Mouse (Mus musculus): ENCODE data around the gene Mtmr11. TPM values are rescaled to one million over a fixed set of nuclear protein-coding genes. Genes with fewer than 3 reads are reported as not detected.
"Not testable (repeated sequence)": the region's sequence is repeated elsewhere in the genome, so short reads cannot be mapped to it uniquely, and the experiment has no call there.

Gene Mtmr11
- polyA plus RNA-seq, 1 experiment from 2014 or later: 27.1 TPM

DNA sequence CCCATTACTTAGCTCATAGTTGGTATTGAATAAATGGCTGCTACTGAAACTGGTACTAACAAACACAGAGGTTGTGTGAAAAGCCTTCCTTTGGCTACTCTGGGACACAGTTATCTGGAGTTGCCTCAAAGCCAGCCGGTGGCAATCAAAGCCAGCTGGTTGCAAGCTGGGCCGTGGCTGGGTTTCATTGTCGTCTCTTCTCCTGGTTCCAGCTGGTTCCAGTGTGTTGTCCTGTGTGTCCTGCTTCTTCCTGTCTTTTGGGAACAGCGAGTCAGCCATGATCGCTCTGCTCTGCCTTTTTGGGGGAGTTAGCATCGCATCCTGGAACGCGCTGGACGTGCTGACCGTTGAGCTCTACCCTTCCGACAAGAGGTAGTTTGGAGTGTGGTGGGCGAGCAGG, 31.2 kb downstream of the Mtmr11 start:
- H3K4me2 ChIP-seq (ENCODE audit: low read length): no peak overlapping the region
- ATAC-seq (replicated peaks; ENCODE audit: low FRiP score, low read depth): no peak
- no peak overlapping the region for H3K4me3 ChIP-seq (replicated peaks; ENCODE audit: low read depth, low read length)
- H3K27ac ChIP-seq: no peak overlapping the region
- no peak for DNase-seq (ENCODE audit: low spot score)
- H3K9me3 ChIP-seq (replicated peaks; ENCODE audit: low read length): no peaks in the 10 kb centered on the region
- TF ChIP-seq CTCF (IDR thresholded peaks at IDR 0.05; ENCODE audit: low read depth): no peak
- peaks cover 12% of the 10 kb centered on the region for H3K4me1 ChIP-seq (replicated peaks; ENCODE audit: insufficient read depth, low read length)
- no peak overlapping the region for H3K9ac ChIP-seq (ENCODE audit: low read depth, low read length)
- no peaks in the 10 kb centered on the region for H3K36me3 ChIP-seq (ENCODE audit: insufficient read depth, low read length)
- no peaks in the 10 kb centered on the region for H3K27me3 ChIP-seq (ENCODE audit: insufficient read depth, low read length)
- WGBS: 67% methylated on average over 12 of the region's 12 CpGs

DNA sequence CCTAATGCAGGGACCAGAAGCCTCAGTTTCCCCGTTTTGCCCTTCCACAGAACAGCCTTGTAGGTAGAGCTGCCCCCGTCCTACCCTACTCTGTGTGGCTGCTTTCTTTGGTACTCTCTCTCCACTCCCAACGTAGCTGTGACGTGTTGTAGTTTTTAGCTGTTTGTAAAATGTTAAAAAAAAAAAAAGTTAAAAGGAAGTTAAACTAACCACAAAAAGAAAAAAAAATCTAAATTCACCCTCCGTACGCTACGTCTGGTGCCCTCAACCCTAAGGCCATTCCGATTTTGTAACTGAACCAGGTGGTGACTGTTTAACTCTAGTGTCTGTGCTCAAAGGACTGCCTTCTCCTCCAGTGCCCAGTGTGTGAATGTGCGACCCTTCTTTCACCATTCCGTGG, 33.2 kb downstream of the Mtmr11 start:
- Histone ChIP-seq H3K36me3 (ENCODE audit: insufficient read depth, low read length) (no peaks in the 10 kb centered on the region), H3K9ac (ENCODE audit: low read depth, low read length) (no peak overlapping the region), H3K9me3 (replicated peaks; ENCODE audit: low read length) (no peaks in the 10 kb centered on the region), H3K4me1 (replicated peaks; ENCODE audit: insufficient read depth, low read length) (peaks cover 12% of the 10 kb centered on the region), H3K27ac (no peak overlapping the region), H3K4me3 (replicated peaks; ENCODE audit: low read depth, low read length) (no peak overlapping the region), H3K4me2 (ENCODE audit: low read length) (no peak overlapping the region), H3K27me3 (ENCODE audit: insufficient read depth, low read length) (no peaks in the 10 kb centered on the region)
- 87% methylated on average over 10 of the region's 10 CpGs for WGBS
- DNase-seq (ENCODE audit: low spot score): no peak
- no peak for TF ChIP-seq CTCF (IDR thresholded peaks at IDR 0.05; ENCODE audit: low read depth)
- no peak for ATAC-seq (replicated peaks; ENCODE audit: low FRiP score, low read depth)

DNA sequence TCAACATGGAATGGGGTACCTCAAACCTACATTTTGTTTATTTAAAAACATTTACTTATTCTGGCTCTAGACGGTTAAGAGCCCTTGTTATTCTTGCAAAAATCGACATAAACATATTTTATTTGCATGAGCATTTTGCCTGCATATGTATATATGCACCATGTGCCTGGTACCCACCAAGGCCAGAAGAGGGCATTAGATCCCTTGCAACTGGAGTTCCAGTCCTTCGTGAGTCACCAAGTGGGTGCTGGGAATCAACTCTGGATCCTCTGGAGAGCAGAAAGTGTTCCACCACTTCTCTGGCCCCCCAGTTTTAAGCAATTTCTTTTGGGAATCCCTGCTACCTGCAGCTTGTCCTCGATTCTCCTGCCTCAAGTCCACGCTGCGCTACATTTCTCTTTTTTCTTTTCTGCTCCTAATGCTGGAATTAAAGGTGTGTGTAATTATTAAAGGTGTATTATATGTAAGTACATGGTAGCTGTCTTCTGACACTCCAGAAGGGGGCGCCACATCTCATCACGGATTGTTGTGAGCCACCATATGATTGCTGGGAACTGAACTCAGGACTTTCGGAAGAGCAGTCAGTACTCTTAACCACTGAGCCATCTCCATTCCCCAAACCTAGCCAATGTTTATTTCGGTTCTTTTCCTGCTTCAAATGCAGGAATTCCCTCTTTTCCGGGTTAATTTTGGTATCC, 34.0 kb downstream of the Mtmr11 start:
- no peaks in the 10 kb centered on the region for H3K9me3 ChIP-seq (replicated peaks; ENCODE audit: low read length)
- no peak overlapping the region for H3K27ac ChIP-seq
- H3K4me2 ChIP-seq (ENCODE audit: low read length): no peak overlapping the region
- no peak for DNase-seq (ENCODE audit: low spot score)
- no peaks in the 10 kb centered on the region for H3K27me3 ChIP-seq (ENCODE audit: insufficient read depth, low read length)
- peaks cover 12% of the 10 kb centered on the region for H3K4me1 ChIP-seq (replicated peaks; ENCODE audit: insufficient read depth, low read length)
- no peak overlapping the region for H3K9ac ChIP-seq (ENCODE audit: low read depth, low read length)
- no peak overlapping the region for H3K4me3 ChIP-seq (replicated peaks; ENCODE audit: low read depth, low read length)
- H3K36me3 ChIP-seq (ENCODE audit: insufficient read depth, low read length): no peaks in the 10 kb centered on the region
- ATAC-seq (replicated peaks; ENCODE audit: low FRiP score, low read depth): no peak
- WGBS: 93% methylated on average over 11 of the region's 11 CpGs
- peak; percentile 29; the same call in 1 of the 2 replicates for TF ChIP-seq CTCF (IDR thresholded peaks at IDR 0.05; ENCODE audit: low read depth)

DNA sequence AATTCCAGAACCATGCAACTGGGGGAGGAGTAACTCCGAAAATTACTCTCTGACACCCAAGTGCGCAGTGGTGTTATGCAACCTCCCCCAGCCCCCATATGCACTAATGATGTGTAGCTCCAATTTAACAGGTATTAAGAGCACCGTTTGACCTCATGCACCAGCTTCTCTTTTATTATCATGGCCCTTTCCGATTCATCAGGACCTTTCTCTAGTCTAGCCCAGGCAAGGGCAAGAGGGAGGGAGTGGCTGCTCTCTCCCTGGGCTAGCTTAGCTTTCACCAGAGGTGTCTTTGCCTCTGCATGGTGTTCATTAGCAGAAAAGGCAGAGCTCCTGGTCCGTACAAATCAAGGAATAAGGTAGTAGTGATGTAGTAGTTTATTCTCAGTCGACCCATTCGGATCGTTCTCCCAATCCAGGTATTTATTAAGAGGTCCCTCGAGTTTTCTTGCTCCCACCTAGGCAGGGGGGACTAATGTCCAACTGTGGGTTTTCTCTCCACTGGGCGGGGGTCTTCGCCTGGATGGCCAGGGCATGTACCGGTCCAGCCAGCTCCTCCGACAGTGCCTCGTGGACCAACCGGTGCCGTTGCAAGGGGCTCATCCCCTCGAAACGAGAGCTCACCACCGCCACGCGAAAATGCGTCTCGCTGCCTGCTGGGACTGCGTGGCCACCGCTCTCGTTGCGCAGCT, 34.8 kb downstream of the Mtmr11 start:
- no peaks in the 10 kb centered on the region for H3K36me3 ChIP-seq (ENCODE audit: insufficient read depth, low read length)
- peak overlapping the region; percentile 73 for H3K9ac ChIP-seq (ENCODE audit: low read depth, low read length)
- DNase-seq (ENCODE audit: low spot score) (no peak), ATAC-seq (replicated peaks; ENCODE audit: low FRiP score, low read depth) (no peak; the same call in 1 of the 2 replicates)
- peak overlapping the region; percentile 73 for H3K4me2 ChIP-seq (ENCODE audit: low read length)
- no peaks in the 10 kb centered on the region for H3K9me3 ChIP-seq (replicated peaks; ENCODE audit: low read length)
- TF ChIP-seq CTCF (IDR thresholded peaks at IDR 0.05; ENCODE audit: low read depth): no peak
- H3K4me3 ChIP-seq (replicated peaks; ENCODE audit: low read depth, low read length): peak overlapping the region; percentile 48
- no peaks in the 10 kb centered on the region for H3K27me3 ChIP-seq (ENCODE audit: insufficient read depth, low read length)
- 18% methylated on average over 27 of the region's 27 CpGs for WGBS
- H3K27ac ChIP-seq: peak overlapping the region; percentile 91
- peaks cover 12% of the 10 kb centered on the region for H3K4me1 ChIP-seq (replicated peaks; ENCODE audit: insufficient read depth, low read length)

DNA sequence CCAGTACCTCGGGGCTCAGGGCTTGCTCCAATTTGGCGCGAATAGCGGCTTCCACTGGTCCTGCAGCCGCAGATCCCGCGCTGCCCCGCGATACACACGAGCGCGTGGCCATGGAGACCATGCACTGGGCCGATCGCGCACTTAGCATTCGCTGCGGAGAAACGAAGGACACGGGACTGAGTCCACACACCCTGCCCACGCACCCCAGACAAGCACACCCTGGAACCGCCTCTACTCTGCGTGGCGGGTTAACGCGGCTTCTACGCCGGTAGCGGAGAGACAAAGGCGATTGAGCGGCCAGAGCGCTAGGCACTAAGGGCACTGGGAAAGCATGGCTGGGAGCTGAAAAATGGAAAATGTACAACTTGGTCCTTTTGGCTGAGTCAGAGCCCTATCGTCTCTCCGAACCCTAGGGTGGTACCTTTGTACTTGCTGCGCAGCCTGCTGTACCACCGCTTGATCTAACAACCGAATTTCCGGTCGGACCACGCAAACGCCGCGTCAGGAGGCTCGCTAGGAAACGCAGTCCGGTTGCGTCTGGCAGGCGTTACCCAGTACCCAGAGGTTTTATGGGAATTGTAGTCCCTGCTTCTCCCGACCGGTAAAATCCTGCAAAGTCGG, 35.4 kb downstream of the Mtmr11 start:
- H3K36me3 ChIP-seq (ENCODE audit: insufficient read depth, low read length): no peaks in the 10 kb centered on the region
- H3K27ac ChIP-seq: peak overlapping the region; percentile 91
- peak overlapping the region; percentile 48 for H3K4me3 ChIP-seq (replicated peaks; ENCODE audit: low read depth, low read length)
- no peaks in the 10 kb centered on the region for H3K9me3 ChIP-seq (replicated peaks; ENCODE audit: low read length)
- peak overlapping the region; percentile 73 for H3K4me2 ChIP-seq (ENCODE audit: low read length)
- peaks cover 12% of the 10 kb centered on the region for H3K4me1 ChIP-seq (replicated peaks; ENCODE audit: insufficient read depth, low read length)
- peak; percentile 95 for DNase-seq (ENCODE audit: low spot score)
- under 1% methylated on average over 50 of the region's 50 CpGs for WGBS
- TF ChIP-seq CTCF (IDR thresholded peaks at IDR 0.05; ENCODE audit: low read depth): peak; percentile 16; the same call in 1 of the 2 replicates
- no peaks in the 10 kb centered on the region for H3K27me3 ChIP-seq (ENCODE audit: insufficient read depth, low read length)
- peak overlapping the region; percentile 73 for H3K9ac ChIP-seq (ENCODE audit: low read depth, low read length)
- peak; percentile 90 for ATAC-seq (replicated peaks; ENCODE audit: low FRiP score, low read depth)

DNA sequence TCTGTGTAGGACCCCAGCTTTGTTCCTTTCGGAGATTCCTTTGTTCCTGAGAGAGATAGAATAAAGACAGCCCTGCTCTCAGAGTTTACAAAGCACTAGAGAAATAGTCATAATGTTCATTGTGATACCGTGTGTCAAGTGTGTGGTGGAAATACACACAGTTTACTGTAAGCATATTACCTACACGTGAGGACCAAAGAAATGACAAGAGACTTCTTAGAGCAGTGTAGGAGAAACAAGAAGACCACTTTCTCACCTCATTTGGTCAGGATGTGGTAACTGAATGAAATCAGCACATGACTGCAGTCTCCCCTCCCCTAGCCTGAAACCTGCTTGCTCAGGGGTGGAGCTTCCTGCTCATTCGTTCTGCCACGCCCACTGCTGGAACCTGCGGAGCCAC, 36.4 kb downstream of the Mtmr11 start:
- Histone ChIP-seq H3K4me2 (ENCODE audit: low read length) (peak overlapping the region; percentile 73), H3K27me3 (ENCODE audit: insufficient read depth, low read length) (no peaks in the 10 kb centered on the region), H3K9ac (ENCODE audit: low read depth, low read length) (no peak overlapping the region), H3K4me3 (replicated peaks; ENCODE audit: low read depth, low read length) (peak overlapping the region; percentile 48; the same call in 1 of the 2 replicates), H3K4me1 (replicated peaks; ENCODE audit: insufficient read depth, low read length) (peaks cover 12% of the 10 kb centered on the region), H3K36me3 (ENCODE audit: insufficient read depth, low read length) (no peaks in the 10 kb centered on the region), H3K9me3 (replicated peaks; ENCODE audit: low read length) (no peaks in the 10 kb centered on the region), H3K27ac (no peak overlapping the region)
- ATAC-seq (replicated peaks; ENCODE audit: low FRiP score, low read depth) (no peak), DNase-seq (ENCODE audit: low spot score) (no peak)
- no peak for TF ChIP-seq CTCF (IDR thresholded peaks at IDR 0.05; ENCODE audit: low read depth)
- 3% methylated on average over 6 of the region's 6 CpGs for WGBS

DNA sequence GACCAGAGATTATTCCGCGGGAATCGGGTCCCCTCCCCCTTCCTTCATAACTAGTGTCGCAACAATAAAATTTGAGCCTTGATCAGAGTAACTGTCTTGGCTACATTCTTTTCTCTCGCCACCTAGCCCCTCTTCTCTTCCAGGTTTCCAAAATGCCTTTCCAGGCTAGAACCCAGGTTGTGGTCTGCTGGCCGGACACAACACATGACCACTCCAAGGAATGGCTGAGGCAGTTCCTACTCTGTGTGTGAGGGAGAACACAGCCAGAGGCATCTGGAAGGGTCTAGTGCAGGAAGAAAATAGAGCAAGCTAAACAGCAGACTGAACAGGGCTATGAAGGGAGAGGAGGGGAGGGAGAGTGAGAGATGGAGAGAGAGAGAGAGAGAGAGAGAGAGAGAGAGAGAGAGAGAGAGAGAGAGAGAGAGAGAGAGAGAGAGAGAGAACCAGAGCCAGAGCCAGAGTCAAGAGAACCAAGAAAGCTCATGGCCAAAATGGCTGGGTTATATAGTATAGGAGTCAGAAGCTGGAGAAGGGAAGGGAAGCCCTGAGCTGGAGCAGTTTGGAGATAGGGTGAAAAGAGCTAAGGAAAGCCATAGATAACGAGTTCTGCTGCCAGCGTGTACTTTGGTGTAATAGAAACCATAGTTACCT, 36.9 kb downstream of the Mtmr11 start:
- 32% methylated on average over 6 of the region's 8 CpGs for WGBS
- not testable (repeated sequence) for H3K9me3 ChIP-seq (replicated peaks; ENCODE audit: low read length); H3K27me3 ChIP-seq (ENCODE audit: insufficient read depth, low read length); H3K4me2 ChIP-seq (ENCODE audit: low read length); ATAC-seq (replicated peaks; ENCODE audit: low FRiP score, low read depth); H3K4me3 ChIP-seq (replicated peaks; ENCODE audit: low read depth, low read length); H3K36me3 ChIP-seq (ENCODE audit: insufficient read depth, low read length); DNase-seq (ENCODE audit: low spot score); H3K9ac ChIP-seq (ENCODE audit: low read depth, low read length); H3K27ac ChIP-seq
- H3K4me1 ChIP-seq (replicated peaks; ENCODE audit: insufficient read depth, low read length): peaks cover 12% of the 10 kb centered on the region
